Mouse (Mus musculus) right cerebral cortex, postnatal 14 days (tissue): ENCODE measurements around the gene Prps1l3.

Experiments
- DNase-seq: peaks from one replicate; pipeline ENCODE4 v3.0.0; 2022

The Prps1l3 gene

DNA sequence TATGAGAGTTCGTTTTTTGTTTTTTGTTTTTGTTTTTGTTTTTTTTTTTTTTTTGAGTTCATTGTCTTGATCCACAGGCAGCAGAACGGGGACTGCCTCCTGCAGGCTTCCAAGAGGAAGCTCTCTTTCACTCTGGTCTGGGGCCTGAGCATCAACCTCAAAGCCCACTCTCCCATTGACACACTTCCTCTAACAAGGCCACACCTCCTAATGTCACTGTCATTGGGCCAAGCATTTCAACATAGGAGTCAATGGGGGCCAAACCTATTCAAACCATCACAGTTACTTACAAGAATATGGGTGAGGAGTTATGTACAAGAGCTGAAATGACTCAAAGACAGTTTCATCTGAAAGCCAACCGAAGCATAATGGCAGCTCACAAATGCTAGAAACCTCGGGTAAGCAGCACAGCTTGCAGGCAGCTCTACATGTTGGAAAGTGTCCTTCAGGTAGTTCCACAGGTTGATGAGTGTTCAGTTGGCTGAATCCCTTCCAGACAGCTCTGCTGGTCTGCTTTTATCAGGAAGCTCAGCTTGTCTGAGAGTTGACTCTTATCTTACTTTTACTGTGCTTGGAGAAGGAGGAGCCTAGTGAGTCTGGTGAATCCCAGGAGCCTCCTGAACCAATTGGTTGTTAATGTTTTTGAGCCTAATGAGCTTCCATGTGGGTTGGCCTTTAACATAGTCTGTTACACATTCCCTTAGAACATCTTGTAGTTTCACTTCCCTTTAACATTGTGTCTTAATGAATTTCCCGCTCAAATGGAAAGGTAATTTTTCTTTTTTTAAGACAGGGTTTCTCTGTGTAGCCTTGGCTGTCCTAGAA, 13.7 kb downstream of the Prps1l3 start:
- no peak for DNase-seq

- DNase-seq: no peak
Measured at GRCm38 (mm10) chr12:57258572-57258971, 28.4 kb downstream of the Prps1l3 start.

- no peak for DNase-seq
Measured at GRCm38 (mm10) chr12:57275456-57275855, 45.2 kb downstream of the Prps1l3 start.

- DNase-seq: no peak
Measured at GRCm38 (mm10) chr12:57281155-57282114, 51.2 kb downstream of the Prps1l3 start.

GRCm38 (mm10) chr12:57285303-57286059, 55.3 kb downstream of the Prps1l3 start:
- no peak for DNase-seq
